Mouse (Mus musculus) midbrain, postnatal 0 days (tissue): ENCODE data around the gene Akap5. TPM values are rescaled to one million over a fixed set of nuclear protein-coding genes. Genes with fewer than 3 reads are reported as not detected.

Experiments
- ATAC-seq: fragments of 200-750 bp; cut with Nextera tagmentation; 2 replicates; pipeline ENCODE4 v1.8.0; 2017; ENCODE audit warnings: moderate number of reproducible peaks, mild to moderate bottlenecking, moderate TSS enrichment, moderate library complexity; ENCODE audit not compliant: low FRiP score
- DNase-seq: peaks from one replicate; pipeline ENCODE4 v3.0.0-alpha.2; 2015; ENCODE audit warnings: low spot score
- H3K27ac ChIP-seq: fragments of 300-500 bp; sonication (generic); 2 replicates; pipeline ENCODE4 v1.5.1; 2014; ENCODE audit warnings: low read depth, mild to moderate bottlenecking, low read length, mixed read lengths
- H3K27me3 ChIP-seq: fragments of 300-500 bp; sonication (generic); 2 replicates; pipeline ENCODE4 v1.6.1; 2014; ENCODE audit warnings: low read length, control low read depth, mixed read lengths; ENCODE audit not compliant: insufficient read depth
- H3K36me3 ChIP-seq: fragments of 300-500 bp; sonication (generic); 2 replicates; pipeline ENCODE4 v1.6.1; 2014; ENCODE audit warnings: low read length, control low read depth, mixed read lengths; ENCODE audit not compliant: insufficient read depth
- H3K4me1 ChIP-seq: fragments of 300-500 bp; sonication (generic); 2 replicates; pipeline ENCODE4 v1.6.1; 2014; ENCODE audit warnings: mild to moderate bottlenecking, control low read depth, antibody characterized with exemption, low read length, mixed read lengths; ENCODE audit not compliant: insufficient read depth
- H3K4me2 ChIP-seq: fragments of 300-500 bp; sonication (generic); 2 replicates; pipeline ENCODE4 v1.6.1; 2014; ENCODE audit warnings: low read depth, mild to moderate bottlenecking, low read length, mixed read lengths; ENCODE audit not compliant: poor library complexity, severe bottlenecking
- H3K4me3 ChIP-seq: fragments of 300-500 bp; sonication (generic); 2 replicates; pipeline ENCODE4 v1.5.1; 2014; ENCODE audit warnings: low read depth, mild to moderate bottlenecking, low read length, moderate library complexity
- H3K9ac ChIP-seq: fragments of 300-500 bp; sonication (generic); replicated peaks from 2 replicates; pipeline ENCODE4 v1.6.1; 2014; ENCODE audit warnings: mild to moderate bottlenecking, low read length, moderate library complexity, mixed read lengths; ENCODE audit not compliant: poor library complexity, severe bottlenecking
- H3K9me3 ChIP-seq: fragments of 300-500 bp; sonication (generic); 2 replicates; pipeline ENCODE4 v1.6.1; 2016; ENCODE audit warnings: low read length, control low read depth
- CTCF ChIP-seq: IDR thresholded peaks from 2 replicates; pipeline ENCODE4 v1.5.1; 2016; ENCODE audit warnings: antibody characterized with exemption, mild to moderate bottlenecking
- WGBS: fragments of 180-500 bp; shearing (Covaris S2); extraction: QIAGEN DNeasy Blood & Tissue Kit; methylation state at CpG from one replicate; pipeline ENCODE4 v1.1.7; 2014; 5-methylcytosine and 5-hydroxymethylcytosine counted together
- polyA plus RNA-seq: library from polyadenylated mRNA; unstranded; fragments of >200 nt; fragmentation: Nextera tagmentation; extraction: Ambion mirVana; gene quantifications from 2 replicates; pipeline ENCODE4 v1.2.1, GENCODE M21; 2015
- total RNA-seq: library from RNA; depleted of rRNA; stranded (reverse); fragments of >200 nt; gene quantifications from 2 replicates; pipeline ENCODE4 v1.2.3, GENCODE M21; 2014; rRNA removed

The Akap5 gene
- total and polyA plus RNA-seq, 2 experiments from 2014 or later: 10.7 to 17.2 TPM

DNA sequence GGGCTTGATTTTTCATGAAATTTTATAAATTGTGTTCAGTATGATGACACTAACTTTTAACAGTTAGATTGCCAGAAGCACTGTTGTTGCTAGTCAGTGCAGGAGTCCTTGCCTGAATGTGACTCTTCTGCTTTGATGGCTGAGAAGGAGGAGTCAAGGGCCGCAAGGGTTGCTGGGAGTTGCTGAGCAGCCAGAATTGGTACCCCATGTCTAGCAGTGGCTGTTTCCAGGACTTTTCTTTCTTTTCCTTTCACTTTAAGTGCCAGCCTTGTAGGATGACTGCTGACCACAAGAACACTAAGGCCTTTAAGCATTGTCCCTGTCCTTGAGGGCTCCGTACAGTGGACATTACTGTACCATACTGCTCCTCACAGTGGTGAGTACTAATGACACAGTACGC lies 53.0 kb downstream of the Akap5 start:
- Histone ChIP-seq H3K9ac (no peak overlapping the region), H3K4me1 (no peaks in the 10 kb centered on the region), H3K4me3 (no peak overlapping the region), H3K27ac (no peak overlapping the region), H3K9me3 (no peaks in the 10 kb centered on the region), H3K27me3 (no peaks in the 10 kb centered on the region), H3K4me2 (no peak overlapping the region), H3K36me3 (no peaks in the 10 kb centered on the region)
- DNase-seq: no peak
- ATAC-seq: no peak
- 94% methylated on average over 3 of the region's 3 CpGs for WGBS
- no peak for TF ChIP-seq CTCF

DNA sequence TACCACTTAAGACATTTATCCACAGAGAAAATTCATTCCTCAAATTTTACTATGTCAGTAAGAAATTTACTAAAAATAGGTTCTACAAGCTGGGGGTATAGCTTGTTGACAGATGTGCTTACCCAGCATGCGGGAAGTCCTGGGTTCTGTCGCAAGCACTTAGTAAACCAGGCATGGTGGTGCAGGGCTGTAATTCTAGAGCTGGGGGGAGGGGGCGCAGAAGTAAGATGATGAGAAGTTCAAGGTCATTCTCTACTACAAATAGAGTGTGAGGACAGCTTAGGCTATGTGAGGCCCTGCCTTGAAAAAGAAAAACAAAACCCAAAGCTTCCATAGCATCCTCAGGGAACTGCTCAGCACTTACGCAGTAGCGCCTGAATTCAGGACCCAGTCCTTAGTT lies 53.9 kb downstream of the Akap5 start:
- no peaks in the 10 kb centered on the region for H3K9me3 ChIP-seq
- no peaks in the 10 kb centered on the region for H3K27me3 ChIP-seq
- TF ChIP-seq CTCF: no peak
- no peaks in the 10 kb centered on the region for H3K4me1 ChIP-seq
- H3K4me3 ChIP-seq: no peak overlapping the region
- H3K36me3 ChIP-seq: no peaks in the 10 kb centered on the region
- ATAC-seq (no peak), DNase-seq (no peak)
- H3K9ac ChIP-seq: no peak overlapping the region
- 93% methylated on average over 5 of the region's 5 CpGs for WGBS
- H3K27ac ChIP-seq: no peak overlapping the region
- no peak overlapping the region for H3K4me2 ChIP-seq

DNA sequence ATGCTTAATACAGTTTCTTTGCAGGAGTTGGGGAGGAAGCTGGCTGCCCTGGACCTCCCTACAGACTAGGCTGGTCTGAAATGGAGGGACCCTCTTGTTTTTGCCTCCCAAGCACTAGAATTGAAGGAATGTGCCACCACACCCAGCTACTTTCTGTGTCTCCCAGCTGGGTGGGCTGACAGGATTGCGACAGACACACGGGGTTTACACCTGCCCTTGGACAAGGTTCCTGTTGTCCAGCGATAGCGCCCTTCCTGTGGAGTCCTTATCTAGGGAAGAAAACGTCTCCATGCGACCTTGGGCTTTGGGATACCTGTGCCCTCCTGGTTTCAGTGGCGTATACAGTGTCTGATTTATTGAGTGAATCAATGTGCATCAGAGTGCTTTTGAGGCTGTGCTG lies 55.5 kb downstream of the Akap5 start:
- WGBS: 91% methylated on average over 7 of the region's 7 CpGs
- H3K9ac ChIP-seq: no peak overlapping the region
- H3K4me2 ChIP-seq: no peak overlapping the region
- DNase-seq (no peak), ATAC-seq (no peak)
- TF ChIP-seq CTCF: no peak
- no peaks in the 10 kb centered on the region for H3K4me1 ChIP-seq
- no peak overlapping the region for H3K27ac ChIP-seq
- no peaks in the 10 kb centered on the region for H3K36me3 ChIP-seq
- no peak overlapping the region for H3K4me3 ChIP-seq
- H3K9me3 ChIP-seq: no peaks in the 10 kb centered on the region
- H3K27me3 ChIP-seq: no peaks in the 10 kb centered on the region

Other genes starting within 250 kb of the Akap5 start
- 0.19 and 0.44 TPM in 2 replicates for gene Esr2, start 147.6 kb upstream of the Akap5 start, total RNA-seq
- gene Esr2, start 147.6 kb upstream of the Akap5 start, polyA plus RNA-seq: 0.20 and 0.25 TPM in 2 replicates
- gene Tex21, start 78.1 kb upstream of the Akap5 start, total RNA-seq: not detected in 2 replicates
- not detected in 2 replicates for gene Tex21, start 78.1 kb upstream of the Akap5 start, polyA plus RNA-seq
- 23.7 and 25.6 TPM in 2 replicates for gene Mthfd1, start 69.6 kb upstream of the Akap5 start, total RNA-seq
- gene Mthfd1, start 69.6 kb upstream of the Akap5 start, polyA plus RNA-seq: 25.1 and 26.7 TPM in 2 replicates
- gene Zbtb25, start 44.7 kb downstream of the Akap5 start, total RNA-seq: 19.9 and 24.4 TPM in 2 replicates
- gene Zbtb25, start 44.7 kb downstream of the Akap5 start, polyA plus RNA-seq: 10.9 and 11.5 TPM in 2 replicates
- gene Zbtb1, start 45.4 kb downstream of the Akap5 start, total RNA-seq: 2.9 and 3.4 TPM in 2 replicates
- gene Zbtb1, start 45.4 kb downstream of the Akap5 start, polyA plus RNA-seq: 1.7 and 1.9 TPM in 2 replicates
- 10.2 and 13.6 TPM in 2 replicates for gene Hspa2, start 79.3 kb downstream of the Akap5 start, total RNA-seq
- 7.6 and 8.8 TPM in 2 replicates for gene Hspa2, start 79.3 kb downstream of the Akap5 start, polyA plus RNA-seq
- 0.27 and 0.94 TPM in 2 replicates for gene Ppp1r36, start 92.6 kb downstream of the Akap5 start, total RNA-seq
- gene Ppp1r36, start 92.6 kb downstream of the Akap5 start, polyA plus RNA-seq: 1.5 and 2.0 TPM in 2 replicates
- gene Plekhg3, start 206.0 kb downstream of the Akap5 start, total RNA-seq: 6.2 and 8.4 TPM in 2 replicates
- gene Plekhg3, start 206.0 kb downstream of the Akap5 start, polyA plus RNA-seq: 0.71 and 1.2 TPM in 2 replicates